Mouse (Mus musculus): Measurements from ENCODE around the gene Uspl1. TPM values are rescaled to one million over a fixed set of nuclear protein-coding genes. Genes with fewer than 3 reads are reported as not detected.

Gene Uspl1
- total RNA-seq, 2 experiments from 2014 or later = 38.8 to 39.0 TPM

GRCm38 (mm10) chr5:149255522-149255921 is 71.4 kb downstream of the Uspl1 start:
- Histone ChIP-seq H3K27ac (no peak overlapping the region), H3K4me3 (no peak overlapping the region)
- DNase-seq (ENCODE audit: low spot score in 2 of 2) = no peak
- TF ChIP-seq CTCF (conservative IDR thresholded peaks at IDR 0.05) = no peak

GRCm38 (mm10) chr5:149257518-149258281 is 73.5 kb downstream of the Uspl1 start:
- TF ChIP-seq CTCF (conservative IDR thresholded peaks at IDR 0.05) = no peak
- no peak overlapping the region for H3K27ac ChIP-seq
- DNase-seq (ENCODE audit: low spot score in 2 of 2) = no peak
- no peak overlapping the region for H3K4me3 ChIP-seq

DNA sequence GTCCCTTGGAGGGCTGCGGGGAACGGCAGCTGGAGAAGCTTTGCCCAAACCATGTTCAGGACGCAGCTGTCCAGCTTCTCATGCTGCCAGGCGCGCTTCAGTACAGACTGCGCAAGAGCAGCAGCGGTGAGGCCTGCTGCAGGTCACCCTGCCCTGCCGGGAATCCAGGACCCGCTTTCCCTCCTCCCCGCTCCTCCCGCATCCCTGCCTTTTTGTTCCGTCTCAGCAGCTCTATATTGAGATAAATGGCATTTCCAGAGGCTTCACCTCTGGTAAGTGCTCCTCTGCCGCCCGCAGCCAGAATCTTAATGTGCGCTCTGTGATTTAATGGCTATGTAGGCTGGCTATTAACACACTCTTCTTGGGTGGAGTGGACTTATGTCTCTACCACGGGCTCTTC is 74.9 kb downstream of the Uspl1 start:
- H3K4me3 ChIP-seq = no peak overlapping the region
- H3K27ac ChIP-seq = no peak overlapping the region
- no peak for DNase-seq (ENCODE audit: low spot score in 2 of 2)
- TF ChIP-seq CTCF (conservative IDR thresholded peaks at IDR 0.05) = no peak

DNA sequence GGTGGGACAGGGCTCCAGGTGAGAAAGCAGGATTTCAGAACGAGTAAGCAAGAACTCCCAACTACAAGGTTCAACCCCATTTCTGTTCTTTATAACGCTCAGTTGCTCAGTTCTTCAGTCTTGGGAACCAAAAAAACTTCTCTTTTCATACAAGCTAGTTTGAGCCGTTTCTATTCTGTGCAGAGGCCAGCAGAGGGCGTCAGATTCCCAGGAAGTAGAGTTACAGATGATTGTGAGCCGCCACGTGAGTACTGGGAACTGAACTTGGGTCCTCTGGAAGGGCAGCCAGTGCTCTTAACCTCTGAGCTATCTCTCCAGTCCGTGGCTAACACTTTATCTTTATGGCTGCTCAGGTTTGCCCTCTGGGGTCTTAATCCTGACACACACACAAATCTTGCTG is 77.3 kb downstream of the Uspl1 start:
- Histone ChIP-seq H3K27ac (no peak overlapping the region), H3K4me3 (no peak overlapping the region)
- no peak for DNase-seq (ENCODE audit: low spot score in 2 of 2)
- TF ChIP-seq CTCF (conservative IDR thresholded peaks at IDR 0.05) = no peak

- TF ChIP-seq CTCF (conservative IDR thresholded peaks at IDR 0.05) = peak; percentile 60
- DNase-seq (ENCODE audit: low spot score in 2 of 2) = no peak
- Histone ChIP-seq H3K27ac (no peak overlapping the region), H3K4me3 (no peak overlapping the region)
These were observed 77.7 kb downstream of the Uspl1 start for GRCm38 (mm10) chr5:149261866-149262265.

DNA sequence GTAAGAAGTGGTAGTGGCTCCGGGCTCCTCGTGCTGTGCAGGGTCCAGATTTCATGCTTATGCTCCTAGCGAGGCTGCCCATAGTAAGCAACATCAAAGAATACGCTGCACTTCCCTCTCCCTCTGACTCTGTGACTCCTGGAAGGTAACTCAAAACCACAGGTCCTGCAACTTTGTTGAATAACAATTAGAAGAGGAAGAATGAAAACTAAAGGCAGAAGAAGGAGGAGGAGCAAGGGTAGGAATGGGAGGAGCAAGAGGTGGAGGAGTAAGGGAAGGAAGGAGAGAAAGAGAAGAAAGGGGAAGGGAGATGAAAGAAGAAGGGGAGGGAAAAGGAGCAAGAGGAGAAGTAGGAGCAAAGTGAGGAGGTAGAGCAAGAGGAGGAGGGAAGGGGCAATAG is 80.3 kb downstream of the Uspl1 start, which contains the start of gene Alox5ap:
TSS of gene Alox5ap (plus strand) at position 363 of the 400 bp plus-strand sequence.
- DNase-seq (ENCODE audit: low spot score in 2 of 2) = no peak
- no peak for TF ChIP-seq CTCF (conservative IDR thresholded peaks at IDR 0.05)
- no peak within 1 kb of the TSS for H3K27ac ChIP-seq
- H3K4me3 ChIP-seq = no peak within 1 kb of the TSS

- Histone ChIP-seq H3K27ac (no peak overlapping the region), H3K4me3 (no peak overlapping the region)
- no peak for DNase-seq (ENCODE audit: low spot score in 2 of 2)
- TF ChIP-seq CTCF (conservative IDR thresholded peaks at IDR 0.05) = no peak
These were observed 80.7 kb downstream of the Uspl1 start for GRCm38 (mm10) chr5:149264878-149265279.

Small RNA genes lying within 50 kb of the gene (microRNA-seq; reads per million reads assigned to microRNA genes)
- 0 to 0.32 reads per million in 2 experiments for gene Gm24105

Other genes starting within 250 kb of the Uspl1 start
- 10 to 100 TPM; 25.2 to 25.8 TPM for gene Gm42791, start 189.2 kb upstream of the Uspl1 start, total RNA-seq (2021)
- 100 to 1,000 TPM; 143 to 147 TPM for gene Hmgb1, start 139 bp downstream of the Uspl1 start, total RNA-seq (2021)
- gene Alox5ap, start 80.4 kb downstream of the Uspl1 start, total RNA-seq (2021) = 10 to 100 TPM in 1 of 2 experiments, 1 to 10 TPM in 1; 7.8 to 11.1 TPM
- gene Medag, start 227.4 kb downstream of the Uspl1 start, total RNA-seq (2021) = 1 to 10 TPM; 3.9 to 4.0 TPM

All from layer of hippocampus, adult 2 months (tissue).